Mouse (Mus musculus): ENCODE data around the gene Arhgap22. TPM values are rescaled to one million over a fixed set of nuclear protein-coding genes. Genes with fewer than 3 reads are reported as not detected.

The Arhgap22 gene
- total and polyA plus RNA-seq, 2 experiments from 2014 or later = 1.5 to 4.2 TPM

- peak; percentile 76 for ATAC-seq (ENCODE audit: insufficient read depth, low read depth)
Observed at GRCm38 (mm10) chr14:33347738-33348137, 133.9 kb downstream of the Arhgap22 start.

GRCm38 (mm10) chr14:33348146-33348545 lies 134.3 kb downstream of the Arhgap22 start:
- no peak for DNase-seq (ENCODE audit: low spot score)
- TF ChIP-seq CTCF (IDR thresholded peaks at IDR 0.05; ENCODE audit: low read depth) (no peak), EP300 (IDR thresholded peaks at IDR 0.05; ENCODE audit: low read depth) (no peak)
- no peak for ATAC-seq (ENCODE audit: insufficient read depth, low read depth)
- H3K9me3 ChIP-seq (replicated peaks; ENCODE audit: control insufficient read depth, low read length) = no peaks in the 10 kb centered on the region
- WGBS = 59% methylated on average over 1 of the region's 1 CpGs
- H3K27me3 ChIP-seq (ENCODE audit: control insufficient read depth, insufficient read depth, low read length) = peaks cover 51% of the 10 kb centered on the region
- no peak overlapping the region for H3K27ac ChIP-seq (ENCODE audit: low read depth)
- H3K4me1 ChIP-seq (ENCODE audit: control insufficient read depth, insufficient read depth) = peaks cover 4% of the 10 kb centered on the region; the same call in 1 of the 2 replicates
- H3K4me2 ChIP-seq (ENCODE audit: low read depth, low read length) = no peak overlapping the region
- no peak overlapping the region for H3K4me3 ChIP-seq (ENCODE audit: low read depth, low read length)
- H3K9ac ChIP-seq (replicated peaks; ENCODE audit: low read depth, low read length) = no peak overlapping the region
- no peaks in the 10 kb centered on the region for H3K36me3 ChIP-seq (replicated peaks; ENCODE audit: control insufficient read depth, insufficient read depth, low read length)

More at GRCm38 (mm10) chr14:33347738-33348137, 133.9 kb downstream of the Arhgap22 start:
- H3K4me3 ChIP-seq (ENCODE audit: low read depth, low read length) = no peak overlapping the region
- H3K4me1 ChIP-seq (ENCODE audit: control insufficient read depth, insufficient read depth) = peaks cover 4% of the 10 kb centered on the region; the same call in 1 of the 2 replicates
- H3K27ac ChIP-seq (ENCODE audit: low read depth) = no peak overlapping the region
- peak; percentile 45 for DNase-seq (ENCODE audit: low spot score)
- no peak overlapping the region for H3K4me2 ChIP-seq (ENCODE audit: low read depth, low read length)
- 40% methylated on average over 4 of the region's 4 CpGs for WGBS
- H3K9me3 ChIP-seq (replicated peaks; ENCODE audit: control insufficient read depth, low read length) = no peaks in the 10 kb centered on the region
- H3K36me3 ChIP-seq (replicated peaks; ENCODE audit: control insufficient read depth, insufficient read depth, low read length) = no peaks in the 10 kb centered on the region
- H3K9ac ChIP-seq (replicated peaks; ENCODE audit: low read depth, low read length) = no peak overlapping the region
- peaks cover 46% of the 10 kb centered on the region for H3K27me3 ChIP-seq (ENCODE audit: control insufficient read depth, insufficient read depth, low read length)
- TF ChIP-seq EP300 (IDR thresholded peaks at IDR 0.05; ENCODE audit: low read depth) (no peak), CTCF (IDR thresholded peaks at IDR 0.05; ENCODE audit: low read depth) (no peak)

- TF ChIP-seq EP300 (IDR thresholded peaks at IDR 0.05; ENCODE audit: low read depth) (no peak), CTCF (IDR thresholded peaks at IDR 0.05; ENCODE audit: low read depth) (no peak)
- peak overlapping the region; percentile 58 for H3K4me2 ChIP-seq (ENCODE audit: low read depth, low read length)
- DNase-seq (ENCODE audit: low spot score) = no peak
- 2% methylated on average over 36 of the region's 42 CpGs for WGBS
- H3K27me3 ChIP-seq (ENCODE audit: control insufficient read depth, insufficient read depth, low read length) = peaks cover 59% of the 10 kb centered on the region
- H3K4me1 ChIP-seq (ENCODE audit: control insufficient read depth, insufficient read depth) = peaks cover 4% of the 10 kb centered on the region; the same call in 1 of the 2 replicates
- H3K4me3 ChIP-seq (ENCODE audit: low read depth, low read length) = peak overlapping the region; percentile 37
- no peak overlapping the region for H3K9ac ChIP-seq (replicated peaks; ENCODE audit: low read depth, low read length)
- ATAC-seq (ENCODE audit: insufficient read depth, low read depth) = no peak
- H3K9me3 ChIP-seq (replicated peaks; ENCODE audit: control insufficient read depth, low read length) = no peaks in the 10 kb centered on the region
- H3K36me3 ChIP-seq (replicated peaks; ENCODE audit: control insufficient read depth, insufficient read depth, low read length) = no peaks in the 10 kb centered on the region
- no peak overlapping the region for H3K27ac ChIP-seq (ENCODE audit: low read depth)
Observed at GRCm38 (mm10) chr14:33351019-33351418, 137.2 kb downstream of the Arhgap22 start.

GRCm38 (mm10) chr14:33351984-33352722 lies 138.3 kb downstream of the Arhgap22 start:
- ATAC-seq (ENCODE audit: insufficient read depth, low read depth) (no peak; the same call in 1 of the 2 replicates), DNase-seq (ENCODE audit: low spot score) (no peak)
- Histone ChIP-seq H3K27ac (ENCODE audit: low read depth) (no peak overlapping the region), H3K4me3 (ENCODE audit: low read depth, low read length) (no peak overlapping the region), H3K4me2 (ENCODE audit: low read depth, low read length) (no peak overlapping the region), H3K36me3 (replicated peaks; ENCODE audit: control insufficient read depth, insufficient read depth, low read length) (no peaks in the 10 kb centered on the region), H3K9ac (replicated peaks; ENCODE audit: low read depth, low read length) (no peak overlapping the region), H3K9me3 (replicated peaks; ENCODE audit: control insufficient read depth, low read length) (no peaks in the 10 kb centered on the region), H3K4me1 (ENCODE audit: control insufficient read depth, insufficient read depth) (peaks cover 4% of the 10 kb centered on the region; the same call in 1 of the 2 replicates), H3K27me3 (ENCODE audit: control insufficient read depth, insufficient read depth, low read length) (peaks cover 62% of the 10 kb centered on the region)
- WGBS = 65% methylated on average over 6 of the region's 6 CpGs
- TF ChIP-seq CTCF (IDR thresholded peaks at IDR 0.05; ENCODE audit: low read depth) (no peak), EP300 (IDR thresholded peaks at IDR 0.05; ENCODE audit: low read depth) (no peak)

GRCm38 (mm10) chr14:33352890-33353289 lies 139.1 kb downstream of the Arhgap22 start:
- Histone ChIP-seq H3K36me3 (replicated peaks; ENCODE audit: control insufficient read depth, insufficient read depth, low read length) (no peaks in the 10 kb centered on the region), H3K4me3 (ENCODE audit: low read depth, low read length) (no peak overlapping the region), H3K27me3 (ENCODE audit: control insufficient read depth, insufficient read depth, low read length) (peaks cover 62% of the 10 kb centered on the region), H3K4me2 (ENCODE audit: low read depth, low read length) (no peak overlapping the region), H3K9ac (replicated peaks; ENCODE audit: low read depth, low read length) (no peak overlapping the region), H3K9me3 (replicated peaks; ENCODE audit: control insufficient read depth, low read length) (no peaks in the 10 kb centered on the region), H3K4me1 (ENCODE audit: control insufficient read depth, insufficient read depth) (0 out of 2 replicates have a peak, but pooled peaks cover under 1% of the 10 kb centered on the region), H3K27ac (ENCODE audit: low read depth) (no peak overlapping the region)
- TF ChIP-seq CTCF (IDR thresholded peaks at IDR 0.05; ENCODE audit: low read depth) (no peak), EP300 (IDR thresholded peaks at IDR 0.05; ENCODE audit: low read depth) (no peak)
- 43% methylated on average over 6 of the region's 6 CpGs for WGBS
- DNase-seq (ENCODE audit: low spot score) (no peak), ATAC-seq (ENCODE audit: insufficient read depth, low read depth) (no peak)
